Mouse (Mus musculus) embryonic fibroblast, embryonic 13.5 days (primary cell): ENCODE measurements at regions not wholly inside any gene's neighbourhood (a gene's known extent, or its start where the extent isn't known, plus 50 kb on each side); places are given as distances from the start of the nearest gene placed in this dataset.

ENCODE experiments used
- CTCF ChIP-seq: IDR thresholded peaks from 2 replicates; pipeline ENCODE4 v1.5.1; 2011; ENCODE audit warnings: mild to moderate bottlenecking, control low read depth, low read length, moderate library complexity, borderline replicate concordance; ENCODE audit not compliant: insufficient read depth
- POLR2A ChIP-seq: IDR thresholded peaks from 2 replicates; pipeline ENCODE4 v1.6.1; 2011; ENCODE audit warnings: low read depth, mild to moderate bottlenecking, control low read depth, low read length, moderate library complexity

- TF ChIP-seq CTCF = no peak
- no peak for TF ChIP-seq POLR2A
Measured at GRCm38 (mm10) chr3:80005371-80005770, 121.0 kb downstream of the Fam198b start.
